Mouse (Mus musculus) lung, postnatal 0 days (tissue): ENCODE data around the gene Tmem184b.

Experiments
- CTCF ChIP-seq: IDR thresholded peaks from 2 replicates; pipeline ENCODE4 v1.5.1; 2016; ENCODE audit warnings: antibody characterized with exemption, mild to moderate bottlenecking
- EP300 ChIP-seq: IDR thresholded peaks from 2 replicates; pipeline ENCODE4 v1.6.1; 2016; ENCODE audit warnings: antibody characterized with exemption, mild to moderate bottlenecking, control low read depth

DNA sequence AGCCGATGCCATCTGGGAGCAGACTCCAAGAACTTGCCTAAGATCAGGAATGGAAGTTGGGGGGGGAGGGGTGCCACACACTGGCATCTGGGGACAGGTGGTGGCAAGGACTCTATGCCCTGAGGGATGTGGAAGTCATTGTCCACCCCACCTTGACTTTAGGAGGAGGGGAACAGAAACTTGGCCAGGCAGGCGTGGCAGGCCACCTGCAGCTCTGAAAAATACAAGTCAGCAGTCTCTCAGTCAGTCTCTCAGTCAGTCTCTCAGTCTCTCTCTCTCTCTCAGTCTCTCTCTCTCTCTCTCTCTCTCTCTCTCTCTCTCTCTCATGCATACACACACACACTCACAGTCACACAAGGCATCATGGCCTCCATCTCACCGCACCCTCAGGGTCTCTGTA is 14.9 kb upstream of the Tmem184b start:
- TF ChIP-seq CTCF (no peak), EP300 (no peak)
